In the genomic region with DNA sequence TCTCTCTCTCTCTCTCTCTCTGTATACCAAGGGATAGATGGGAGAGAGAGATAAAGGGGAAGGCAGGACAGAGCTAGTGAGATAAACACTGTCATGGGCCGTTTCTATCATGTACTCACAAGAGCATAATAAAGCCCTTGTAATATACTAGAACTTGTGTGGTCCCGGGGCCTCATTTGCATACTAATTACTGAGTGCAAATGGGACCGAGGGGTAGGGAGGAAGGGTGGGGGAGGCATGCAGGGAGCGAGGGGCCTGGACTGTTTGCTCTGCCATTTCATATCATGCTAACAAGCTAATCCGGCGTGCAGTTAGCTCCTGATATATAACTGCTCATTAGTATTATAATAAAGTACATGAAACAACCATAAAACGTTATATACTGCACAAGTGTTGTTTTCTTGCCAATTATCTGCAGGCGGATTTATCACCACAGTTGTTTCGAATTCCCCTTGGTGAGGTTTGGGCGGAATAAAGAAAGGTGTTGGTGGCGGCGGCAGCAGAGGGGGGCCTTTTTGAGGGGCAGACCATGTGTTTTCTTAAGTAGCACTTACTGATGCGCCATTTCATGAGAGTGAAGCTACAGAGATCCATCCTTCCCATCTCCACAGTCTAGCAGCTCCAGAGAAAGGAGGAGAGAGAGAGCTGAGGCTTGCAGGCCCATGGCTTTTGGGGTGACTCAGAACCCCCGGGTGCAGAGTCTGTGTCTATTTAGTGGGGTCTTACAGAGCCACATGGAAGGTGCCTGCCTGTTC, we compare ENCODE assay signal across 15 mouse cellular contexts.
DNase-seq lines count a peak whose midpoint lies in the region; ATAC-seq lines count a peak whose summit lies in the region.
"Had no signal": no experiment of that assay in that cellular context is flagged by ENCODE, and none has a peak within 500 bp of the region (broad histone marks: within the 10 kb centered on the region; RNA-seq: fewer than 3 reads in every experiment).

No protein-coding gene starts in this region.

- no peaks in the 10 kb centered on the region for H3K36me3 ChIP-seq in hindbrain, embryonic 13.5 days
- no peaks in the 10 kb centered on the region for H3K36me3 ChIP-seq in hindbrain, embryonic 11.5 days (ENCODE audit: control insufficient read depth, insufficient read depth, low read length)
- H3K36me3 ChIP-seq in forebrain, embryonic 15.5 days: no peaks in the 10 kb centered on the region
- H3K36me3 ChIP-seq in limb, embryonic 13.5 days: no peaks in the 10 kb centered on the region
- H3K36me3 ChIP-seq in neural tube, embryonic 15.5 days: no peaks in the 10 kb centered on the region
- H3K36me3 ChIP-seq: embryonic facial prominence, embryonic 10.5 days; heart, embryonic 10.5 days; lung, embryonic 15.5 days had no signal

- peak overlapping the region; percentile 64 for H3K27ac ChIP-seq in hindbrain, embryonic 13.5 days
- H3K27ac ChIP-seq in hindbrain, embryonic 11.5 days (ENCODE audit: low read depth, low read length): no peak overlapping the region
- H3K27ac ChIP-seq in forebrain, embryonic 15.5 days (replicated peaks): peak overlapping the region; percentile 23; the same call in 1 of the 2 replicates
- H3K27ac ChIP-seq in limb, embryonic 13.5 days: no peak overlapping the region
- H3K27ac ChIP-seq in neural tube, embryonic 15.5 days (replicated peaks): 0 out of 2 replicates have a peak overlapping the region, but pooled peaks have one; percentile 6
- H3K27ac ChIP-seq: embryonic facial prominence, embryonic 10.5 days; heart, embryonic 10.5 days; lung, embryonic 15.5 days had no signal

- H3K9me3 ChIP-seq in hindbrain, embryonic 13.5 days: 0 out of 2 replicates have a peak, but pooled peaks cover 3% of the 10 kb centered on the region
- H3K9me3 ChIP-seq in hindbrain, embryonic 11.5 days (ENCODE audit: control insufficient read depth, low read length): no peaks in the 10 kb centered on the region
- H3K9me3 ChIP-seq in forebrain, embryonic 15.5 days: no peaks in the 10 kb centered on the region
- H3K9me3 ChIP-seq in limb, embryonic 13.5 days: no peaks in the 10 kb centered on the region
- H3K9me3 ChIP-seq in neural tube, embryonic 15.5 days (replicated peaks): no peaks in the 10 kb centered on the region
- H3K9me3 ChIP-seq: heart, embryonic 10.5 days; lung, embryonic 15.5 days had no signal

- no peak for DNase-seq in hindbrain, embryonic 11.5 days (ENCODE audit: low spot score)
- no peak for DNase-seq in thymus, postnatal 10 days (ENCODE audit: low spot score in 2 of 2)
- no peak for DNase-seq in yolk sac, embryonic 10.5 days (ENCODE audit: low spot score)
- no peak for DNase-seq in gastrocnemius, adult 18-20 months (ENCODE audit: low spot score)
- DNase-seq: adrenal gland, adult 8-10 months; gastrocnemius, postnatal 10 days; heart, postnatal 36 days; kidney, adult 18-20 months had no signal

- no peak overlapping the region for H3K9ac ChIP-seq in hindbrain, embryonic 13.5 days
- H3K9ac ChIP-seq in hindbrain, embryonic 11.5 days (ENCODE audit: low read depth, low read length): no peak overlapping the region
- H3K9ac ChIP-seq in forebrain, embryonic 15.5 days (replicated peaks): no peak overlapping the region; the same call in 1 of the 2 replicates
- no peak overlapping the region for H3K9ac ChIP-seq in limb, embryonic 13.5 days
- H3K9ac ChIP-seq in neural tube, embryonic 15.5 days (replicated peaks): no peak overlapping the region
- H3K9ac ChIP-seq: lung, embryonic 15.5 days had no signal

- 45% methylated on average over 14 of the region's 14 CpGs for WGBS in hindbrain, embryonic 13.5 days
- 61% methylated on average over 14 of the region's 14 CpGs for WGBS in hindbrain, embryonic 11.5 days
- WGBS in forebrain, embryonic 15.5 days: 15% methylated on average over 14 of the region's 14 CpGs
- WGBS in limb, embryonic 13.5 days: 21% methylated on average over 14 of the region's 14 CpGs
- 26% methylated on average over 14 of the region's 14 CpGs for WGBS in neural tube, embryonic 15.5 days

- H3K27me3 ChIP-seq in hindbrain, embryonic 13.5 days: peaks cover 98% of the 10 kb centered on the region
- H3K27me3 ChIP-seq in hindbrain, embryonic 11.5 days (ENCODE audit: control insufficient read depth, insufficient read depth, low read length): peaks cover 77% of the 10 kb centered on the region
- no peaks in the 10 kb centered on the region for H3K27me3 ChIP-seq in forebrain, embryonic 15.5 days
- peaks cover 6% of the 10 kb centered on the region; the same call in 1 of the 2 replicates for H3K27me3 ChIP-seq in limb, embryonic 13.5 days
- H3K27me3 ChIP-seq in neural tube, embryonic 15.5 days (replicated peaks): peaks cover 80% of the 10 kb centered on the region
- H3K27me3 ChIP-seq: lung, embryonic 15.5 days had no signal

- ATAC-seq in hindbrain, embryonic 13.5 days (ENCODE audit: low FRiP score): peak; percentile 81
- ATAC-seq in hindbrain, embryonic 11.5 days (ENCODE audit: low FRiP score): no peak
- ATAC-seq in forebrain, embryonic 15.5 days (replicated peaks): peak; percentile 85
- ATAC-seq in limb, embryonic 13.5 days (ENCODE audit: low FRiP score, low read depth): 0 out of 2 replicates have a peak, but pooled peaks have one; percentile 29
- ATAC-seq in neural tube, embryonic 15.5 days (ENCODE audit: low FRiP score): peak; percentile 91

- no peak overlapping the region for H3K4me3 ChIP-seq in hindbrain, embryonic 13.5 days
- H3K4me3 ChIP-seq in hindbrain, embryonic 11.5 days (ENCODE audit: low read depth, low read length): no peak overlapping the region
- no peak overlapping the region for H3K4me3 ChIP-seq in forebrain, embryonic 15.5 days
- H3K4me3 ChIP-seq in limb, embryonic 13.5 days: no peak overlapping the region
- H3K4me3 ChIP-seq in neural tube, embryonic 15.5 days (replicated peaks): no peak overlapping the region
- H3K4me3 ChIP-seq: embryonic facial prominence, embryonic 10.5 days; heart, embryonic 10.5 days; lung, embryonic 15.5 days had no signal

- H3K4me2 ChIP-seq in hindbrain, embryonic 13.5 days: no peak overlapping the region
- no peak overlapping the region for H3K4me2 ChIP-seq in hindbrain, embryonic 11.5 days (replicated peaks; ENCODE audit: low read depth, low read length)
- H3K4me2 ChIP-seq in forebrain, embryonic 15.5 days (replicated peaks): 0 out of 2 replicates have a peak overlapping the region, but pooled peaks have one; percentile 5
- H3K4me2 ChIP-seq in limb, embryonic 13.5 days (replicated peaks): no peak overlapping the region; the same call in 1 of the 2 replicates
- H3K4me2 ChIP-seq in neural tube, embryonic 15.5 days: 0 out of 2 replicates have a peak overlapping the region, but pooled peaks have one; percentile 6
- H3K4me2 ChIP-seq: lung, embryonic 15.5 days had no signal

- H3K4me1 ChIP-seq in hindbrain, embryonic 13.5 days (replicated peaks): peaks cover 32% of the 10 kb centered on the region
- H3K4me1 ChIP-seq in hindbrain, embryonic 11.5 days (replicated peaks; ENCODE audit: control insufficient read depth, insufficient read depth, low read length): no peaks in the 10 kb centered on the region
- peaks cover 15% of the 10 kb centered on the region for H3K4me1 ChIP-seq in forebrain, embryonic 15.5 days
- H3K4me1 ChIP-seq in limb, embryonic 13.5 days: peaks cover 37% of the 10 kb centered on the region
- peaks cover 28% of the 10 kb centered on the region for H3K4me1 ChIP-seq in neural tube, embryonic 15.5 days

Comparison
In these comparisons a context has a peak if more than half of its experiments do, and no peak if none do; other contexts are left out.
1. H3K27ac ChIP-seq: peak in hindbrain, embryonic 13.5 days (single experiment), forebrain, embryonic 15.5 days (single experiment) and neural tube, embryonic 15.5 days (single experiment); none in hindbrain, embryonic 11.5 days (single experiment) and limb, embryonic 13.5 days (single experiment).
2. H3K4me2 ChIP-seq: peak in forebrain, embryonic 15.5 days (single experiment) and neural tube, embryonic 15.5 days (single experiment); none in hindbrain, embryonic 13.5 days (single experiment), hindbrain, embryonic 11.5 days (single experiment) and limb, embryonic 13.5 days (single experiment).